Mouse (Mus musculus) yolk sac, embryonic 10.5 days (tissue): ENCODE data around the gene Phb2.
A peak's percentile ranks its signal among the peaks of the same experiment; 100 is the strongest.
"Not testable (repeated sequence)": the region's sequence is repeated elsewhere in the genome, so short reads cannot be mapped to it uniquely, and the experiment has no call there.

Experiments used
- DNase-seq: peaks from one replicate; pipeline ENCODE4 v3.0.0-alpha.2; 2017; ENCODE audit warnings: low spot score

Gene Phb2

DNA sequence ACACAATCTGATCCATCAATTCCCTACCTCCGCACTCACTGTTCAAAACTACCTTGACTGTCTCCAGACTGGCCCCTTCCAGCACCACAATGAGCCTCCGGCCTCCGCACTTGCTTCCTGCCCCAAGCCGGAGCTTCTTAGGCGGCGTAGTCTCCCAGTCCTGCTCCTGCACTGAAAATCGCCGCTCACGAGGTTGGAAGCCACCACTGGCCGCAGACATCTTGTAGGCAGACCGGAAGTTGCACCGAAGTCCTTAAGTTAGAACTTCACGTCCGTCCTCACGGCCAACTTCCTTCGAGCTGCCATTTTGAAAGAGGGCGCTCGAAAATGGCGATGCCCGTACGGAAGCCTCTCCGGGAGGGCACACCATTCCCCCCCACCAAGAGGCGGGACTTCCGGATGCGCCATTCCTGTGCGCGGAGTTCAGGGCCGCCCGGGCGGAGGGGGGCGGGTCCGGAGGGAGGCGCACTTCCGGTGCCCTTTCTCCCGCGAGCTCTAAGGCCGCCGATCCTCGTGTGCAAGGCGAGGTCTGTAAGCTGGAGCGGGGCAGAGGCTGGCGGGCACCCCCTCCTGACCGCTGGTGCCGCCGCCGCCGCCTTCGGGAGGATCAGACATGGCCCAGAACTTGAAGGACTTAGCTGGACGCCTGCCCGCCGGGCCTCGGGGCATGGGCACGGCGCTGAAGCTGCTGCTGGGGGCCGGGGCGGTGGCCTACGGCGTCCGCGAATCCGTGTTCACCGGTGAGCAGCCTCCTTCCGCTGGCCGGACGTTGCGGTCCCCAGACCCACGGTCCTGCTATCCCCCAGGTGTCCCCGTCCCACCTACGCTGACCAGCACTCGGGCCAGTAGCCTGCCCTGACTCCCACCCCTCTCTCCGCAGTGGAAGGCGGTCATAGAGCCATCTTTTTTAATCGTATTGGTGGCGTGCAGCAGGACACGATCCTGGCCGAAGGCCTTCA lies at the start of gene Phb2, which contains the start of gene Emg1:
Gene Phb2, plus strand, starts transcription at position 513 of the 959 bp plus-strand sequence.
Gene Emg1, minus strand, starts transcription at position 355 of the 959 bp plus-strand sequence.
- DNase-seq = peak; percentile 98

DNA sequence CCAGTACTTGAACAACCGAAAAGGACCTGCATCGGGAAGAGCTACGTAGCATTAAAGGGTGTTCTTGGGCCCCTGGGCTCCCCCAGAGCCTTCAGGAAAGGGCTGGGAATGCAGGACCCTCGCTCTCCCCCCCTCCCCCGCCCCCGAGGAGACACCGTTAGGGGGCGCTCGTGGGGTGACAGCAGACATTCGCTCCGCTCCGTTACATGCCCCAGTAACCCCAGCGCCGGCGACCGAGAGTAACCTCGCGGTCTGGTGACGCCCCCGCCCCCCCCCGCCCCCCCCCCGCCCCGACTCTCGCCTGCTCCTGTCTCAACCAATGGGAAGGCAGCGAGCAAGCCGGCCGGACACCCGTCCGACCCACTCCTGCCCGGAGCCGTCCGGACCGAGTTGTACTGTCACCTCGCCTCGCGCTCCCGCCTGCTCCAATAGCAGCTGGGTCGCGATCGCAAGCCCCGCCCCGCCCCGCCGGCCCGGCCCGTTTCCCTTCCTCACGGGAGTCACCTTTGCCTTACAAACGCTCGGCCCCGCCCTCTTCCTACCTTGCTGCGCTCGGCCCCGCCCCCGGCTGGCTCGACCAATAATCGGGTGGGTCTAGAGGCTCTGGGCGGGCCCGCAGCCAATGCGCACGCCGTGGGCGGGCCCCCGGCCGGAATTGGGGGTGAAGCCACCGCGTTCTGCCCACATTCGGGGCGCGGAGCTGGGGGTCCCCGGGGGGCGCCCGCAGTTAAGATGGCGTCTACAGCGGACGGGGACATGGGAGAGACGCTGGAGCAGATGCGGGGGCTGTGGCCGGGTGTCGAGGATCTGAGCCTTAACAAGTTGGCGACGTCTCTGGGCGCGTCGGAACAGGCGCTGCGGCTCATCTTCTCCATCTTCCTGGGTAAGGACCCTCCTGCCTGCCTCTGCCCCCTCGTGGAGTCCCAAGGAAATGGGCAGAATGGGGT lies 49.4 kb upstream of the Phb2 start, which contains the start of gene Lpcat3:
Gene Lpcat3, plus strand, starts transcription at position 551 of the 947 bp plus-strand sequence.
- peak; percentile 100 for DNase-seq

DNA sequence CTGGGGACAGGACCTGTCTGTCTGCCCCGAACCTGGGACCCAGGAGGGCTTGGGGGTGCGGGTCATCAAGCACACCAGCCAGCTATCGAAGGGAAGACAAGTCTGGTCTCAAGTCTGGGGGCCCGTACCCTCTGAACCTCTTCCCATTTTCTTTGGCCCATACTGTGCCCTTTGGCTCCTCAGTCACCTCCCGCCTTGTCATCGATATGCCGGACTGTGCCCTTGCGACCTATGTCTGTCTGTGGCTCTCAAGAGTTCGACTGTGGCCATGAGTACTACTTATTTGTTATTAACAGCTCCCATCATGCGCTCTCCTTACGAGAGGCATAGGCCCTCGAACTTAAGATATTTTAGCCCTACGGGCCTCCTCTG lies 48.7 kb upstream of the Phb2 start:
- DNase-seq = no peak

DNA sequence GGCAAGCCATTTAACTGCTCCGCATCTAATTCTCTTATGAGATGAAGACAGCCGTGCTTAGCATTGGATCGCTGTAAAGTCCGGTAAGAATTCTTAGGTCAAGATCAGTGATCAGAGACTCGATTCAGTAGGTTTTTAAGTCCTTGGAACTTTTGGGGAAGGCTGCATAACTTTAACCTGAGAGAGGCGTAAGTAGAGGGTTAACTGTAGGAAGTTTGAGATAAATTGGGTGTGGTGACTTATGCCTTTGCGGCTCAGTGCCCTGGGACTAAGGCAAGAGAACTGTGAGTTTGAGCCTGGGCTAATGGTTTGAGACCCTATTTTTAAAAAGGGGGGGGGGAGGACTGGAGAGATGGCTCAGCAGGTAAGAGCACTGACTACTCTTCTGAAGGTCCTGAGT lies 47.9 kb upstream of the Phb2 start:
- DNase-seq = no peak

DNA sequence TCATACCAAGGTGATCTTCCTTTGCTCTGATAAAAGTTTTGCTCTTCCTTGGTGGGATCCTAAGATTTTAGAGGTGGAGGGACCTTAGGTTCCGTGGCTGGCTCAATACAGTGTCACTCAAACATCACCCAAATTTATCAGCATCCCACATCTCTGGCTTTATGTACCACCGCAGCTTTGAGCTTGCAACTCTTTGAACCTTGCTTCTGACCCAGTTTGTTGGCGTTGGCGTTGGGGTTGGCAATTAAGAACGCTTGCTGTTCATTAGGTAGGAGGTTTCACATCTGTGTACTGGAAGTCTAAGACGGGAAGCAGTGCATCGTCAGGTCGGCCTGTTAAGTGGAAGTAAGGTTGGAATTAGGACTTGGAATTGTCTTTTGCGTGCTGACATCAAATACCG lies 47.1 kb upstream of the Phb2 start:
- no peak for DNase-seq

DNA sequence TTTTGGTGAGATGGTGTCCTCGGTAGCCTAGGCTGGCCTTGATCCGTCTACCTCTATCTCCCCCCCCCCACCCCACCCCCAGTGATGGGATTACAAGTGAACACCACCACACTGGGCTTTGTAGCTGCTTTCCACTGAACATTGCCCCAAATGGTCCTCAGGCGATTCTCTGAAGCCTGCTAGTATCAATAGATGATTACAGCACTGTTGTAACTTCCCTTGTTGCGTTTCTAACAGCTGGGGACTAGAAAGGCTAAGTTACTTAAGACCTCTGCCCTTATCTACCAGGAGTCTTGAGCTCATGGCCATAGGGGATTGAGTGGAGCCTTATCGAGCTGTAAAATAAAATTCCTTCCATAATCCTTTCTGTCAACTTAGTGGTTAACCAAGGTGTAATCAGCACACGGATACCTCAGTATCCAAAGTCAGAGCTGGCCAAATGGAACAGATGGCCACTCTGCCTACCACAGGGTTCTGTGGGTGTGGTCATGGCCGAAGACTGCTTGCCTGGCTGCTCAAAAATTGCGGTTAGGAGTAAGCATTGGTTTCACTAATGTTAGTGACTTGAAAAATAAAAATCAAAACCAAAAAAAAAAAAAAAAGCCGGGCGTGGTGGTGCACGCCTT lies 42.8 kb upstream of the Phb2 start:
- no peak for DNase-seq

DNA sequence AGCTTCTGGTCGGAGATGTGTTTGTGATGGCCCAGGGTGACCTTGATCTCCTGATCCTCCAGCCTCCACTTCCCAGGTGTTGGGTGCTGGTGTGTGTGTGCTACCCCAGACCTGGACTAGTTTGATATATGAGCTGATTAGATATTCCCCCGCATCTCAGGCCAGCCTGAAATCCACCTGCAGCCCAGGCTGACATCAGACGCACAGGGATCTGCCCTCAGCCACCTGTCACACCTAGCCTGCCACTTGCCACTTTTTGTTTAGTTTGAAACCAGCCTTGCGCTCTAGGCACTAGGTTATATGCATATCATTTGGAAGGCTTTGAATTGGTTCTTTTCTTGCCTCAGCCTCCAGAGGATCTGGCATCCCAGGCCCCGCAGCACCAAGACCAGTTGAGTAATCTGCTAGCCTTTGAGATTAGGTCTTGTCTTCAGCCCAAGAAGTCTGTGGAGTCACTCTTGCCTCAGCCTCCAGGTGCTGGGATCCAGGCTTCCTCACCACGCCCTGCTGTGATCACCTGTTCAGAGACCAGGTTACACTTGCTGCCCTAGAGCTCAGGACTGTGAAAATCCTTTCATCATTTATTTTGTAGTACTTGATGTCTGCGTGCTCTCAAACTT lies 41.7 kb upstream of the Phb2 start:
- no peak for DNase-seq

DNA sequence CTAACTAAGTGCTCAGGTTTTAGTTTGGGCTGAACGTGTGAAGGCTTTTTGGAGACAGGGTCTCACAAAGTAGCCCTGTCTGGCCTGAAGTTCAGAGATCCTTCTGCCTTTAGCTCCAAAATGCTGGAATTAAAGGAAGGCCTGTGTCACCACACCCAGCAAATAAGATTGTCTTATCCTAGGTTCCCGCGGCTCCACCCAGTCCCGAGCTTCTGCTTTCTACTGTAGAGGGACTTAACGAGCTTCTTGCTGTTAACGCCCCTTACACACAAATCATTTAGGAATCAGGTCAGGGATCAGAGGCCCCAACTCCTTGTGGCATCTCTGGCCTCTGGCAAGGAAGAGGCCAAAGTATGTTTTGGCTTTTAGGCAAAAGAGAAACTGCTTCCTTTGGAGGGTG lies 40.0 kb upstream of the Phb2 start:
- no peak for DNase-seq

DNA sequence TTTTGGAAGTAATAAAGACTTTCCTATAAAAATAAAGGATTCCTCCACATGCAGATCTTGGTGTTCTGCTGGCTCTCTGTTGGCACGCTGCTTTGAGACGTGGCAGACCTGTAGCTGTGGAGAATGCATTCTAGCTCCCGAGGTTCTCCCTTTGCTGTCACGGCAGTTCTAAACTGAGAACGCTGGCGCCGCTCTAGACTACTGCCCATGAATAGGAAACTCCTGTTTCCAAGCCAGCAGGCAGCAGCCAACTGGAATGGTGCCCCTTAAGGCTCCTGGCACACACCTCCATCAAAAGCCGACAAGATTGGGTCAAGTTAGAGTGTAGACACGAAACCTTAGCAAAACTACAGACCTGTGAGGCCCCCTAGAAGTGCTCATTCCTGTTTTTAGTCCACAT lies 38.5 kb upstream of the Phb2 start:
- no peak for DNase-seq

DNA sequence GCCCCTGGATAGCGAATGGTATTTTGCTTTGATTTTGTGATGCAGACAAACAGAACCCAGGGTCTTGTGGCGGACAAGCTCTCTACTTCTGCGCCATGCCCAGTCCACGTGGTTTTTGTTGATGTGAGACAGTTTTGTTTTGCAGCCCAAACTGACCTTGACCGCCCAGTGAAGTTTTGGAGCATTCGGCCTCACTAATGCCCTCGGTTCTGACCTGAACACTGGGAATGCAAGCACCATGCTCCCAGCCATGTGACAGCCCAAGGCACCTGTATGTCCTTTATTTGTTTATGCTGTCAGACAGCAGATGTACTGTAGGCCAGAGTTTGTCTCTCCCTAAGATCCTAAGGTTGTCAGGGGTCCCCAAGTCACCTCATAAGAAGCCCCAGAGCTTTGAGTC lies 37.5 kb upstream of the Phb2 start:
- no peak for DNase-seq

DNA sequence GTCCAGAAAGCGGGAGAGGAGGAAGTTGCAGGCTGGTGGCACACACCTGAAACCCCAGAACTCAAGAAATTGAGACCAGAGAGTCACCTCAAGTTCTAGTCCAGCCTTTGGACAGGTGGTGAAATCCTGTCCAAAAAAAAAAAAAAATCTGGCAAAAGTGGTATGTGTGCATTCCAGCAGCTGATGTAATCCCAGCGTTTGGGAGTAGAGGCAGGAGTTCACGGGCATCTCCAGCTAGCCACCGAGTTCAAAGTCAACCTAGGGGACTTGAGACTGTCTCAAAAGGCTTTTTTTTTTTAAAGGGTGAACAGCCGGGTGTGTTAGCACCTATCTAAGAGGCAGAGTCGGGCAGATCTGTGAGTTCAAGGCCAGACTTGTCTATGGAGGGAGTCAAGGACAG lies 36.0 kb upstream of the Phb2 start:
- no peak for DNase-seq

DNA sequence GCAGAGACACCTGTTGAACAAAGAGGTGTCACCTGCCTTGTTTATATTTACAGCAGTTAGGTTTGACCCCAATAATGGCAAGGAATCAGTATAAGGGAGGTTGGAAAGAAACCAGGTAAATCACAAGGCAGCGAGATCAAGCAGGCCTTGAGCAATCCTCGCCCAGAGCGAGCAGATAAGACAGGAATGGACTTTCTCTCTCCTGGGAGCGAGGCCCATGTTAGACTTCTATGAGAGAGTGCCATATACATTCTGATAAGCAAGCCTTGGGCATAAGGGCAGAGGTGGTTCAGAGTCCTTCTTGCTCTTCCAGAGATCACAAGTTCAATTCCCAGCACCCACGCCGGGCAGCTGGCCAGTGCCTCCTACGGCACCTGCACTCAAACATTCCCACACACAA lies 33.4 kb upstream of the Phb2 start:
- peak; percentile 65 for DNase-seq

DNA sequence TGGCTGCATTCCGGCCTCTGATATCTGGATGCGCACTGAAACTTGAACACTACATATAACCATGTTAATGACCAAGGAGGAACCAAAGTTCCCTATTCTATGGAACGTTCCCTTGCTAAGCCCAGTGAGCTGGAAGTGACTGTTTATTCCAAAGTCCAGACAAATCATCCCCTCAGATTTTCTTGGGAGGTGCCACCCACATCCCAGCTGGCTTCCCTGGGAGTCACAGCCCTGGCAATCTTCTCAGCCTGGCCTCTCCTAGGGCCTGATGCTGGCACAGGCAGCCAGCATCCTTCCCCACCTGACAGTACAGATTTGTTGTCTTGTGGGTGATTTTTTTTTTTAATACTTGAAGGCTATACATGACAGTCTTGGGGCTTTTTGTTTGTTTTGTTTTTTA lies 32.6 kb upstream of the Phb2 start:
- DNase-seq = no peak

DNA sequence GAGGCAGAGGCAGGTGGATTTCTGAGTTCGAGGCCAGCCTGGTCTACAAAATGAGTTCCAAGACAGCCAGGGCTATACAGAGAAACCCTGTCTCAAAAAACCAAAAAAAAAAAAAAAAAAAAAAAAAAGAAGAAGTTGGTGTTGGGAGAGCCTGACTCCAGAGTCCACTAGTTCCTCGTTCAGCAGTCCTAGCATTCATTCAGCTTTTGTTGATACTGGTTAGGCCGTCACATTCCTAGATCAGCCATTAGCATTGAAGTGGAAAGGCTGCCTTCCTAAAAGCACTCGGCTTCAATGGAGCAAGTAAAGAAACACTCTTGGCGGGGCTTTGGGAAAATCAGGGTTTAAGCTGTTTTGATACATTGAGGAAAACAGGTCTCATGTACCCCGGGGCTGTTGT lies 29.8 kb upstream of the Phb2 start:
- DNase-seq = not testable (repeated sequence)

DNA sequence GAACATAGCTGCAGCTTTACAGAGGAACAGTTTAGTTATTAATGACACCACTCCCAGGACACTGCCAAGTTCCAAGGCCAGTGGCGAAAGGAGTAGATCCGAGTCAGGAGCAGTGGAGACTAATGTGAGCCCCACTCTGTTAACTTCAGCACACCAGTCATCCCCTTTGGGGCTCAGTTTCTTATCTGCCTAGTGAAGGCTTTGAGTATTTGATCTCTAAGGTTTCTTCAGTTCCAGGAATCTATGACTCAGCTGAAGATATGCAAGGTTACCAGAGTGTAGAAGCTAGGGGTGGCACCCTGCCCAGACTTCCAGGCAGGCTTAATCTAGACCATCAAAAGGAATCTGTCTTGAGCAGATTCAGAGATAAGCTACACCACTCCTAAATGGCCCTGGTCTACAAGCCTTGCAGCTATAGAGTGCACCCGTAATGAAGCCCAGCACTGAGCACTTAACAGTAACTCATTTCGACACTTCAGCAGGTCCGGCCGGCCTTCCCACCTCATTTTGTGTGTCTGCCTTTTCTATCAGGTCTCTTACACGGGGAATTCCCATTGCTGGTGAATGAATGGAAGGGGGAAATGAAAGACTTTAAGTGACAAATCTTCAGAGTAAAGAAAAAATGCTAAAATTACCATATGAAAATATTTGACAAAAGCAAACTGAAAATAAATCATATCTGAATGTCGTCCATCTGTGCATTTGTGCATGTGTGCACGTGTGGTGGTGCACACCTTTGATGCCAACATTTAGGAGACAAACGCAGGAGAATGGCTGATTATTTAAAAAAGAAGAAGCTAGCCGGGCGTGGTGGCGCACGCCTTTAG lies 28.3 kb upstream of the Phb2 start:
- peak; percentile 76 for DNase-seq

DNA sequence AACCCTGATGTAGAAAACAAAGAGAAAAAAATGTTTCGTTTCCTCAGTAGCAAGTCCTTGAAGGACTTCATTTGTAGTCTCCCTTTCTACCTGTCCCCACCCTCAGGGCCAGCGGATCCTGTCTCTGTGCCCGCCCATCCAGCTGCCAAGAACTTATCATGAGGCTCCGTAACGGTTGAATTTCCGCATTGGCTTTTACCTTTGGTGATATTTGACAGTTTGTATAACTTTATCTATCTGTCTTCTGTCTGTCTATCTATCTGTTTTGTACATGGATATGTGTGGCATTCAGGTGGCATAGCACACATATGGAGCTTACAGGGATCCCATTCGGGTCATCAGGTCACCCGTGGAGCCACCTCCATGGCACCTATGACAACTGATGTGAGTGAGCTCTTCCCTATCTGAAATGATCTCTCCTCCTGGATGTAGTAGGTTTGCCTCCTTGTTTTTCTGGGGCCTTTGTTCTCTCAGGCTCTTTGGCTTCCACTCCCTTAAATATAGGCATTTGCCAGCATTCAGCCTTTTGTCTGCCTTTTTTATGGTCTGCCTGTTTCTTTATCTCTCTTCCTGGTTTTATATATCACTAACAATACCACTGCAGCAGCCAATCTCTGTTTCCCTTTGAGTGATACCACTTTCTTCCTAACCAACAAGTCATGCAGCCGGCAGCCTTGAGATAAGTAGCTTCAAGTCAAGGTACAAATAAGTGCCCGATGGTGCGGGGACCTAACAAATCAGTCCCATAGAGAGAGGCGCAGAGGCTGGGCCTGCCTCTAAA lies 26.3 kb upstream of the Phb2 start:
- DNase-seq = no peak

DNA sequence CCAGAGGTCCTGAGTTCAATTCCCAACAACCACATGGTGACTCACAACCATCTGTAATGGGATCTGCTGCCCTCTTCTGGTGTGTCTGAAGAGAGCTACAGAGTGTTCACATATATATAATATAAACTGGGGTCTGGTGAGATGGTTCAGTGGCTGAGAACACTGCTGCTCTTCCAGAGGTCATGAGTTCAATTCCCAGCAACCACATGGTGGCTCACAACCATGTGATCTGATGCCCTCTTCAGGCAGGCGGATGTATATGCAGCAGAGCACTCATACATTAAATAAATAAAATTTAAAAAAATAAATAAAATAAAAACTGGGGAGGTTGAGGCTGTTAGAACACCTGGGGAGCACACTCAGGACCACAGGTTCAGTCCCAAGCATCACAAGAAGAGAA lies 25.5 kb upstream of the Phb2 start:
- not testable (repeated sequence) for DNase-seq

DNA sequence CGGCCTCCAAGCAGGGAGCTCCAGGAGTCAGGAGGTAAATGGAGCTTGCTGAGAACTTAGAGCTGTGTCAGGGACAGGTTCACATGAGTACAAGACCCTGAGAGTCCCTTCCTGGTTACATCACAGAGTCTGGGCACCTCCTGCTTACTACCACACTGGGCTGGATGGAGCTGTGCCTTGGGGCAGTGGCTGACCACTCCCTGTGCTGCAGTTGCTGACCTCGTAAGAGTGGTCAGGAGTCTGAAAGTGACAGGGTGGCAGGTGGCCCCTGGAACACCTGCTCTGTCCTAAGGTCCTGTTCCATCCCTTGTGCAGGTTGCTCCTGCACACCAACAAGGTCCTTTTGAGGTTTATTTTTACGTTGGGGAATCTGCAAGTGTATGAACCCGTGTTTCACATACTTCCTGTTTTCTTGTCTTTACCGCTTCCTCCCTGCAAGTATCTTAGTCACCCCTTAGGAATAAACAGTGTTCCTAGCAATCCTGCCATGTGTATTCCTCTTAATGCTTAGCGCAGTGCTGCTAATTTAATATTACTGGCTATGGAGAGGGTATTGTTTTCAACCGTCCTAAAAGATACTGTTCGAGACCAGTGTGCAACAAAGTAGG lies 23.9 kb upstream of the Phb2 start:
- DNase-seq = no peak

DNA sequence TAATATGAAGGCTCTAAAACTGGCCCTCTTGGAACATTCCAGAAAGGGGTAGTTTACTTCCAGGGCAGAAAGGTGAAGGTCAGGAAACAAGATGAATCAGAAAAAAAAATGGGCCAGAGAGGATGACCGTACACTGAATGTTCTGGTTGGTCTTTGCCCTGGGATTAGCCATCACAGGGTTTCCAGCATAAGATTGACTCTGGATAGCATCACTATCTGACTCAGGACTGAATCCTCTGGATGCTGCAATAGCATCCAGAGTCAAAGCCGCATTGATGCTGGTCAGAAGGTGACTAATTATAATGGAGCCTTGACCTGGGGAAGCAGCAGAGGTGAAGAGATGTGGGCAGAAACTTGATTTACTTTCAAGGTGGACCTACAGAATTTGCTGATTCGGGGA lies 23.1 kb upstream of the Phb2 start:
- no peak for DNase-seq

DNA sequence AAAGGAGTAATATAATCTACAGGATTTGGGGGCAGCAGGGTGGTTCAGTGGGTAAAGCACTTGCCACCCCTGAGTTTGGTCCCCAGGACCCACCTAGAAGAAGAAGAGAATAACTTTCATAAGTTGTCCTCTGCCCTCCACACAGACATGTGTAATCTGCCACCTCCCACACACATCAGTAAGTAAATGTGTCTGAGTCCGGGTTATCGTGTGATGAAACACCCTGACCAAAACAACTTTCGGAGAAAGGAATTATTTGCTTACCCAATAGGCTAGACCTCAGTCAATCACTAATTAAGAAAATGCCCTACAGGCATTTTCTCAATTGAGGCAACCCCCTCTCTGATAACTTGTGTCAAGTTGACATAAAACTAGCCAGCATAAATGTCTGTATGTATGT lies 21.6 kb upstream of the Phb2 start:
- no peak for DNase-seq
